Mouse (Mus musculus): ENCODE data around the gene Usf1.
A peak's percentile ranks its signal among the peaks of the same experiment; 100 is the strongest.

Gene Usf1

GRCm38 (mm10) chr1:171418660-171419059, 7.5 kb downstream of the Usf1 start, which contains the start of gene Tstd1:
Tstd1 (plus strand) TSS chr1:171418872.
- DNase-seq (ENCODE audit: low spot score in 2 of 2) = no peak

- DNase-seq (ENCODE audit: low spot score in 2 of 2) = no peak
Observed at GRCm38 (mm10) chr1:171419291-171419882, 8.3 kb downstream of the Usf1 start.

- DNase-seq (ENCODE audit: low spot score in 2 of 2) = no peak
Observed at GRCm38 (mm10) chr1:171419905-171420304, 8.8 kb downstream of the Usf1 start.

DNA sequence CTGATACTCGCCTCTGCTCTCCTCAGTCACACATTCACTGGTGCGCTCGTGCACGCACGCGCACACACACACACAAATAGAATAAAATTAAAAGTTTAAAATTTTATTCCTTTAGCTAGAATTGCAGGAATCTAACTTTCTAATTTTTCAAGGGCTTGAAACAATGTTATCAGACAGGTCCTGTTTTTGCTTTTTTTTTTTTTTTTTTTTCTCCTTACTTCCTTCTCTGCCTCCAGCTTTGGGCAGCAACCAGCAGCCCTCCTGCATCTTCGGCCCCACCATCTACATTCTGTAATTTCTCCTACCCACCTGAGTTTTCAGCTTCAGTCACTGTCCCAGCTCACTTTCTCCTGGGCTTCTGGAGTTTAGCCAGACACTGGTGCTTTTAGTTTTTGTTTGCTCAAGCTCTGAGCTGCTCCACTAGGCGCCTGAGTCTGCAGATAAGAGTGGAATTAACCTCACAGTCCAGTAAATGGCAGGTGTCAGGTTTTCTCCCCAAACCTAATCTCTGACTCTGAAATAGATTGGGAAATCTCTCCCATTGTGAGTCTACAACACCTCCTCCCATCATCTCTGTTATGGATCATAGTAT, 11.5 kb downstream of the Usf1 start:
- DNase-seq (ENCODE audit: low spot score in 2 of 2) = no peak

GRCm38 (mm10) chr1:171424638-171425037, 13.5 kb downstream of the Usf1 start:
- no peak for DNase-seq (ENCODE audit: low spot score in 2 of 2)

GRCm38 (mm10) chr1:171425126-171425525, 14.0 kb downstream of the Usf1 start:
- DNase-seq (ENCODE audit: low spot score in 2 of 2) = no peak

DNA sequence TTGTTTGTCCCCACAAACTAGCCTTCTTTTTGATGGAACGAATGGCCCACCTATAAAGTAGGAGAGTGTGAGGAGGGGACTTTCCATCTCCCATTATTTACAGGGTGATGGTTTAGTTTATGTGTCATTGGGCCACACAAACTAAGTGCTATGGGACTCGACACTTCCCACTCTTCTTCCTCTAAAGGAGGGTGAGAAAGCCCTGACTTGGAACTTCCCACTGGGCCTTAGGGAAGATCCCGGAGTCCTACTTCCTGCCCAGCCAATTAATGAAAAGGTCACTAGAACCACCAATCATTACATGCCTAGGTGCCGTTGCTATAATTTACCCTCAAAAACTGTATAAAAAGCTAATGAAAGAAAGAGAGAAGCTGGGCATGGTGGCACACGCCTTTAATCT, 21.0 kb downstream of the Usf1 start:
- DNase-seq (ENCODE audit: low spot score in 2 of 2) = no peak

DNA sequence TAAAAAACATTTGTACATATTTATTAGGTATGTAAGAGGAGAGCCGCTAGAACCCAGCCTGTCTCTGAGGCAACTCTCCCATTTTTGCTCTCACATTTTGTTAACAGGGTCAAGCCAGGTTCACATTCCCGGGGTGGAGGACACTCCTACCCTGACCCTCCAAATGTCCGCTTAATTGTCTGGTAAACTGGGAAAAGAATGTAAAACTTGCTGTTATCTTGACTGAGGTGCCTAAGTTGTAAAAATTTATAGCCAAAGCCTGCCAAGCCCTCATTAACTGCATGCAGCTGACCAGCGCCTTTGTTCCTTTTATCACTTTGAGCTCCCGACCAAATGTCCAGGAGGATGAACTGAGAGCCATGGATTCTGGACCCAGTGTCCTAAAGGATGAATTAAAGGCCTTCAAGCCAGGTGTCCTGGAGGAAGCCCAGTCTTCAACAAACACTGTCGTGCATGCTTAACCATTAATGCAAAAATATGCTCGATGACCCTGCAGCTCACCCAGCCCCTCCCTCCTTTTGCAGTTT, 24.2 kb downstream of the Usf1 start:
- DNase-seq (ENCODE audit: low spot score in 2 of 2) = no peak

DNA sequence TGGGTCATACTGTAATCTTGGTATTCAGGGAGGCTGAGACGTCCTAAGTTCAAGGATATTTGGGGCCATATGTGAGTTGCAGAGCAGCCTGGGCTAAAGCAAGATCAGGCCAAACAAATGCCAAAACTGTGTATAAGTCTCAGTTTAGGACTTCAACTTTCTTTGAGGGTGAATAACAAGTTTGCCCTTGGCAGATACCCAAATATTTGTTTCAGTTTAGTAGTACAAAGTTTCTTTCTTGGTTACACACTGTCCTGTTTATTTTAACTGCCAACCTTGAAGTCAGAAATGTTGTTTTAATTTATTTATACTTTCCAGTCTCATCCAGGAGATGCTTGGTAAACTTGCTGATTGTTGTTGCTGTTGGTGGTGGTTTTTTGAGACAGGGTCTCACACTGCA, 24.9 kb downstream of the Usf1 start:
- DNase-seq (ENCODE audit: low spot score in 2 of 2) = no peak

- DNase-seq (ENCODE audit: low spot score in 2 of 2) = peak in 1 of 2 experiments; percentile 14
Observed at GRCm38 (mm10) chr1:171437264-171438013, 26.3 kb downstream of the Usf1 start, which contains the start of gene F11r. F11r (plus strand) TSS chr1:171437535.

GRCm38 (mm10) chr1:171438014-171438670, 27.0 kb downstream of the Usf1 start:
- DNase-seq (ENCODE audit: low spot score in 2 of 2) = no peak

DNA sequence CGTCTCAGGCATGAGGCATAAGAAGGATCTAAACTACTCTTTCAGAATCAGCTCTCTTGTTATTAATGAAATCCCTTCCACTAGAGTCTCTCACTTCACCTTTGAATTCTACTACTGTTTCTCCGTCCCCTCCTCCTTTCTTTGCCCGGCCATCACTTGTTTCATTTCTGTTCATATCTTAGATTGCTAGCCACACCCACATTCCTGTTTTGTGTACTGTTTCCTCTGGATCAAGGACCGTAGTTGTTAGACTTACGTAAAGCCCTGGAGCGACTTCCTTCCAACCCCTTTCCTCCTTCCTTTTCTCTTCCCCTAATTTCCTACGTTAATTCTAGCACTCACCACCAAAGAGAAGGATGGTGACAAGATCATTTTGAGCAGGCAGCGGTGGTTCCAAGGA, 28.0 kb downstream of the Usf1 start:
- no peak for DNase-seq (ENCODE audit: low spot score in 2 of 2)

GRCm38 (mm10) chr1:171440025-171440725, 29.1 kb downstream of the Usf1 start:
- DNase-seq (ENCODE audit: low spot score in 2 of 2) = no peak

- DNase-seq (ENCODE audit: low spot score in 2 of 2) = no peak
Observed at GRCm38 (mm10) chr1:171441466-171442412, 30.6 kb downstream of the Usf1 start.

- DNase-seq (ENCODE audit: low spot score in 2 of 2) = no peak
Observed at GRCm38 (mm10) chr1:171442413-171442760, 31.3 kb downstream of the Usf1 start.

DNA sequence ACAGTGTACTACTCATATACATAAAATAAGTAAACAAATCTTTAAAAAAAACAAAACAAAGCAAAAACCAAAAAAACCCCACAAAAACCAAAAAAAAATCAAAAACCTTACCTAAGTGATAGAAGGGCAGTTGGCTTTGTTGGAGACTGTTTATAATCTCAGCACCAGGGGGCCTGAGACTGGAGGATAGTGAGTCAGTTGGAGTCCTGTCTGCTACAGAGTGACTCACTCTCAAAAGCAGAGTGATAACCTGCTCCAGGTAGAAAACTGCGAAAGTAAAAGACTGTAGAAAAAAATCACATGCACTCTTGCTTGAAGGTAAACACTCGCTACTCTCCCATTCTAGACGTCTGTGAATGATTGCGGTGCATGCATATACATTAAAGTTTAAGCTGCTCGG, 33.9 kb downstream of the Usf1 start:
- no peak for DNase-seq (ENCODE audit: low spot score in 2 of 2)

- DNase-seq (ENCODE audit: low spot score in 2 of 2) = no peak
Observed at GRCm38 (mm10) chr1:171446854-171447253, 35.7 kb downstream of the Usf1 start.

DNA sequence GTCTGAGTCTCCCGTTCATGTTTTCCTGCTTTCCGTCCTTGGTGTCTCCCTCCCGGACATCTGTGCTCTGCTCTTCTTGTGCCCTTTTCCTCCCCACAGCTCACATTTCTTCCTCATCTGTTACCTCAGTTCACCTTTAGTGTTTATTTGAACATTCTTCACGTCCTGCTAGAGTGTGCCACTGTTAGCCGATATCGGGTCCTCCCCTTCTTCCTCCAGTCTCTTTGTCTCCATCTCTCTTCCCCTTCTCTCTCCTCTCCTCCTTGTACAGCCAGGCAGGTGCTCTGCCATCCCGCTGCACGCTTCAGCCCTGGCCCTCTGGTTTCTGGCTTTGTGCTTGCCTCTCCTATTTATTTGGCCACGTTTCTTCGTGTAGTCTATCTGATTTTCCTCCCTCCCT, 36.6 kb downstream of the Usf1 start:
- DNase-seq (ENCODE audit: low spot score in 2 of 2) = no peak

- DNase-seq (ENCODE audit: low spot score in 2 of 2) = no peak
Observed at GRCm38 (mm10) chr1:171450062-171450461, 38.9 kb downstream of the Usf1 start.

DNA sequence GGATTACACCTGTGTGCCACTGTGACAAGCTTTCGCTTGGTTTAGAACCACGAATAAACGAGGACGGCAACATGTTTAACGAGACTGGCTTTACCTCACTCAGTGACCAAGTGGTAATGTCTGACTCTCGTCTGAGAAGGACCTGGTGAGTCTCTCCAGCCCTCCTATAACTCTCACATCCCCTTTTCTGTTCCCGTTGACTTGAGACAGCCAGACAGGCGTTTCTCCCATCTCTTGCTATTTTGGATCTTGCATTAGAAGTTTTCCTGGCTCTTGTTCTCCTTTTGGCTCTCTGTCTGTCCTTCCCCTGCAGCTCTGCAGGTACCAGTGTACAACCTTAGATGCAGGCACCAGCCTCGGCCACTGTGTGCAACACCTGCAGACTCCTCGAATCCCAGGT, 39.9 kb downstream of the Usf1 start:
- DNase-seq (ENCODE audit: low spot score in 2 of 2) = no peak

GRCm38 (mm10) chr1:171452522-171452921, 41.4 kb downstream of the Usf1 start:
- no peak for DNase-seq (ENCODE audit: low spot score in 2 of 2)

All from right cerebral cortex, postnatal 36 days (tissue).